Mouse (Mus musculus) layer of hippocampus, adult 2 months (tissue): Measurements from ENCODE around the gene Tep1. TPM values are rescaled to one million over a fixed set of nuclear protein-coding genes. Genes with fewer than 3 reads are reported as not detected.
"Not testable (repeated sequence)": the region's sequence is repeated elsewhere in the genome, so short reads cannot be mapped to it uniquely, and the experiment has no call there.

Source experiments
- DNase-seq, 2 experiments: peaks; one replicate each; pipeline ENCODE4 v3.0.0; 2022; ENCODE audit warnings: low spot score in 2 of 2
- H3K27ac ChIP-seq: fragments of 200-600 bp; 2 replicates; pipeline ENCODE4 v1.8.1; 2022
- H3K4me3 ChIP-seq: fragments of 200-600 bp; 2 replicates; pipeline ENCODE4 v1.8.1; 2022; ENCODE audit warnings: mild to moderate bottlenecking
- CTCF ChIP-seq: fragments of 200-600 bp; conservative IDR thresholded peaks from 2 replicates; pipeline ENCODE4 v1.8.1; 2022; ENCODE audit warnings: antibody characterized with exemption, mild to moderate bottlenecking, moderate library complexity
- total RNA-seq, 2 experiments: library from RNA; stranded (reverse); gene quantifications; 2 replicates each; pipeline ENCODE4 v1.2.3; 2021

The Tep1 gene
- total RNA-seq, 2 experiments from 2014 or later: 2.4 to 3.2 TPM

DNA sequence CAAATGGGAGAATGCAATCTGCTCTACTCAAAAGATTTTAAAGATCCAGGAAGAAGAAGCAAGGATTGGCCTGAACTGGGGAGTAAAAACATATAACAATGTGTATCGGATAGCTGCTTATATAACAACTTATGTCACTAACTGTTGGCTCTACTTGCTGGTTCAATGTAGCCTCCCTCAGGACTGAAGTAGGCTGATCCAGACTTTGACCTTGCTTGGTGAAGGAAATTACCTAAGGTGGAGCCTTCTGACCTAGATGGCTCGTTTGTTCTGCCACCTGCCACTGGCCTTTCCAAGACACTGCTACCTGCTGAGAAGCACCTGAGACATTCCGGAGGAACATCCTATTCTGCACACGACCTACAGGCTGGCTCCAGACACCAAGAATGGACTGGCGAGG is 14.6 kb downstream of the Tep1 start:
- TF ChIP-seq CTCF: no peak
- no peak for DNase-seq
- Histone ChIP-seq H3K27ac (no peak overlapping the region), H3K4me3 (no peak overlapping the region)

GRCm38 (mm10) chr14:50837236-50837635 is 33.1 kb downstream of the Tep1 start:
- TF ChIP-seq CTCF: peak; percentile 54
- no peak for DNase-seq
- no peak overlapping the region for H3K4me3 ChIP-seq
- H3K27ac ChIP-seq: no peak overlapping the region

GRCm38 (mm10) chr14:50834435-50834834 is 35.9 kb downstream of the Tep1 start:
- no peak overlapping the region for H3K27ac ChIP-seq
- DNase-seq: no peak
- TF ChIP-seq CTCF: no peak

DNA sequence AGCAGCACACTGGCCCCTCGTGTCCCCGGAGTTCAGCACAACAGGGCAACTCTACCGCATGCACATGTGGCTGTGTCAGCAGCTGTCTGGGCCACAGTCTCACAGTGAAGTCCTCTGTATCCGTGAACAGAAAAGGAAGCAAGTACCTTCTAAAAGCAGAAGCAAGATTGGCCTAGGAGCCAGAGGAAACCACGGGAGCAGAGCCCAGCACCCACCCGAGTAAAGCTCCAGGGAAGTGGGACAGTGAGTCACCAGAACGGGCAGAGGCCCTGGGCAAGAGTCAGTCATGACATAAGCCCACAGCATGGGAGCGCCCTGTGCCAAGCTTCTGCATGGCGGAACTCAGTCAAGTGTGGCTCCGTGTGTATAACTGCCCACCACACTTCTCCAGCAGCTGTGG is 36.4 kb downstream of the Tep1 start:
- DNase-seq: no peak
- no peak for TF ChIP-seq CTCF
- Histone ChIP-seq H3K4me3 (no peak overlapping the region), H3K27ac (no peak overlapping the region)

More at GRCm38 (mm10) chr14:50834435-50834834, 35.9 kb downstream of the Tep1 start:
- no peak overlapping the region for H3K4me3 ChIP-seq

- TF ChIP-seq CTCF: no peak
- DNase-seq: no peak
- Histone ChIP-seq H3K4me3 (no peak overlapping the region), H3K27ac (no peak overlapping the region)
Measured at GRCm38 (mm10) chr14:50829878-50830277, 40.5 kb downstream of the Tep1 start.

GRCm38 (mm10) chr14:50826579-50826978 is 43.8 kb downstream of the Tep1 start:
- TF ChIP-seq CTCF: no peak
- Histone ChIP-seq H3K4me3 (no peak overlapping the region), H3K27ac (no peak overlapping the region)
- peak in 1 of 2 experiments; percentile 21 for DNase-seq

DNA sequence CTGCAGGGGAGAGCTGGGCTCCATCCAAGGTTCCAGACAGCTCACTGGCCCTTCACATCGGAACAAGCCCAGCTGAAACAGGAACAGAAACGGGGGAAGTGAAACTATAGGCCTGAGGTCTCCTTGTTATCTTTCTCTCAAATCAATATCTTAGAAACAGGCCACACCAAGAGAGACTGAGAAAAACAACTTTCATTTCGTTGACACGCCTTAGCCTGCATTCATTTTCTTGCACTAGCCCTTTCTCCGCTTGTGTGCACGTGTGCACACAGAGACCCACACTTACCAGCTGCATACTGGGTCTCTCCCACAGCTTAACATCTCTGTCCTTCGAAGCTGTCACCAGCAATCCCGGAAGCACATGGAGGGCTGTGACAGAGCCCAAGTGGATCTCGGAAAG is 46.1 kb downstream of the Tep1 start:
- no peak for TF ChIP-seq CTCF
- no peak for DNase-seq
- no peak overlapping the region for H3K27ac ChIP-seq
- H3K4me3 ChIP-seq: no peak overlapping the region

- Histone ChIP-seq H3K4me3 (no peak overlapping the region), H3K27ac (no peak overlapping the region)
- no peak for DNase-seq
- TF ChIP-seq CTCF: peak; percentile 31
Measured at GRCm38 (mm10) chr14:50823240-50823639, 47.1 kb downstream of the Tep1 start.

DNA sequence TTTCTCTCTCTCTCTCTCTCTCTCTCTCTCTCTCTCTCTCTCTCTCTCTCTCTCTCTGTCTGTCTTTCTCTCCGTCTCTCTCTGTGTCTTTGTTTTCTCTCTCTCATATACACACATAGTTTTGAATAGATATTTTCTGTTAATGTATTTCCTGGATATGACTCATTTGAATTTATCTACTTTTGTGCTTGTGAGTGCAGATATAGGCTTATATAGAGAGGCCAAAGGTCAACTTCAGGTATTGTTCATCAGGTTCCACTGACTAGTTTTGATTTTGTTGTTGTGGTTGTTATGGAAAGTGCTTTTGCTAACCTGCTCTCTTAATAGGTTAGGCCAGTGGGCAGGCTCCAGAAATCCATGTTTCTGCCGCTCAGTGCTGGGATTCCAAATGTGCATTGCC is 57.3 kb downstream of the Tep1 start:
- no peak overlapping the region for H3K27ac ChIP-seq
- no peak for TF ChIP-seq CTCF
- no peak for DNase-seq
- H3K4me3 ChIP-seq: no peak overlapping the region

DNA sequence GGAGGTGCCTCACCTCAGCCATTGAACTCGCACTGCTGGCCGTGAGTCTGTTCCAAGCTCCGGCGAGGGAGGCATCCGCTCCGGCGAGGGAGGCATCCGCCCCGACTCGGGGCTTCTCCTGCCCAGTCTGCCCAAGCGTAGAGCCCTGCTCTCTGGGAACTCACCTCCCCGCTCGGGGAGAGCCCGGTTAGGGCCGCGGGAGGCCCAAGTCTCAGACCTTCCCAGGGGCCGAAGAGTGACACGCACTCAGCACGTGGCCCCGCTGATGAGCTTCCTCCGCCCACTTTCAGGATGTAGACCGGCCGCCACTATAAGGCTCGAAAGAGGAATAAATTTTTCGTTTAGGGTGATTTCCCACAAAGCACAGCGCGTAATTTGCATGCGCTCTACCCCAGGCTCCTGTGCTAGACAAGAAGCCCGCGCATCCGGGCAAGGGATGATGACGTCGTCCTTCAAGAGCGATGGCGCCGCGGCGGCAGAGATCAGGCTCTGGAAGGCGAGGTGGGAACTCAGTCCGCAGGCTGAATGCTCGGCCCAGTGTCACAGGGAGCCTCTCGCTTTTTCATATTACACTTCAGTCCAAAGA is 62.8 kb downstream of the Tep1 start, which contains the start of the genes Ccnb1ip1 and Parp2:
Gene Ccnb1ip1 (minus strand): TSS at position 246 of the 586 bp plus-strand sequence.
Gene Parp2 (plus strand): TSS at position 355 of the 586 bp plus-strand sequence.
- H3K4me3 ChIP-seq: peak within 1 kb of the TSS; percentile 64
- H3K27ac ChIP-seq: peak within 1 kb of the TSS; percentile 79
- DNase-seq: peak; percentile 96 to 99
- no peak for TF ChIP-seq CTCF

GRCm38 (mm10) chr14:50806469-50806868 is 63.9 kb downstream of the Tep1 start:
- not testable (repeated sequence) for H3K27ac ChIP-seq, DNase-seq
- peak overlapping the region; percentile 64; the same call in 1 of the 2 replicates for H3K4me3 ChIP-seq

DNA sequence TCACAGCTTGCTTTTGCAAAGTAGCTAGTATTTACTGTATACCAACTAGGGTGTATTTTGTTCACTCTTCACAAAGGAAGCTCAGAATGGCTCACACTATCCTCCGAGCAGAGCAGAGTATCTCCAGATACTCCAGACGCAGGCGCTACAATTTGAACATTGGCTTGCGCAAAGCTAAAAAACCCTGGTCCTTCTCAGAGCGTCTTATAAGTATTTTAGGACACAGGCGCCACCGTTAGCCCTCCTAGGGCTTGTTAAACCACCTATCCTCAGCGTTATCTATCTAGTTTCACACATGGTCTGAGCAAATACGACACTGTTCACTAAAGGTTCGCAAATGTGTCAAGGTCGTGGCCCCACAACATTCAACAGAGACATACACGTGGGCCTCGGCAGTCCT is 65.7 kb downstream of the Tep1 start:
- no peak for DNase-seq
- Histone ChIP-seq H3K27ac (no peak overlapping the region), H3K4me3 (no peak overlapping the region)
- no peak for TF ChIP-seq CTCF

- Histone ChIP-seq H3K27ac (no peak overlapping the region), H3K4me3 (no peak overlapping the region)
- no peak for DNase-seq
- TF ChIP-seq CTCF: peak; percentile 80
Measured at GRCm38 (mm10) chr14:50802843-50803562, 67.4 kb downstream of the Tep1 start.

GRCm38 (mm10) chr14:50802441-50802840 is 67.9 kb downstream of the Tep1 start:
- Histone ChIP-seq H3K27ac (no peak overlapping the region), H3K4me3 (no peak overlapping the region)
- TF ChIP-seq CTCF: no peak
- DNase-seq: no peak
